ENCODE assay signal across 14 mouse cellular contexts in the genomic region with DNA sequence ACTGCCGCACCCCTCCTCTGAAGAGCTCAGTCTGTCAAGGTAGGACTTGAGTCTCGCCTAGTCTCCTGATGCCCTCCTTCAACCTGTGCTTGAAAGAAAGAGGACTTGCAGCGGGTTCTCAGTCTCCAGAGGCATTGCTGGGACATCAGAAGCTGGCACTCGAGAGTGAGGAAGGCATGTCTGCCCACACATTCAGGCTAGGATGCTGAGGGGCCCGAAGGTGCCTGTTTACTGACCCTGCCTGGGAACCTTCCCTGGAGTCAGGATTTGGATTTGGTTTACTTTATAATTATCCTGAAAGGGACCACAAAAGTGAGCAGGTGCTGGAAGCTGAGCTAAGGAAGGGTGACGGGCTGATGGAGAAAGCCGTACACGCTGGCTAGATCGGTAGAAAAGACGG. TPM values are rescaled to one million over a fixed set of nuclear protein-coding genes. Genes with fewer than 3 reads are reported as not detected.
A peak's percentile ranks its signal among the peaks of the same experiment; 100 is the strongest.
DNase-seq lines count a peak whose midpoint lies in the region; ATAC-seq lines count a peak whose summit lies in the region.
"Had no signal": no experiment of that assay in that cellular context is flagged by ENCODE, and none has a peak within 500 bp of the region (broad histone marks: within the 10 kb centered on the region; RNA-seq: fewer than 3 reads in every experiment).

No protein-coding gene starts in this region.

- H3K4me1 ChIP-seq in heart, embryonic 14.5 days (ENCODE audit: control insufficient read depth in 2 of 2, insufficient read depth in 2 of 2, low read length in 2 of 2) = peaks cover 47 to 57% of the 10 kb centered on the region in 2 experiments
- H3K4me1 ChIP-seq in lung, embryonic 16.5 days (replicated peaks; ENCODE audit: control insufficient read depth, insufficient read depth, low read length) = peaks cover 46% of the 10 kb centered on the region
- peaks cover 50% of the 10 kb centered on the region for H3K4me1 ChIP-seq in embryonic facial prominence, embryonic 14.5 days (ENCODE audit: control insufficient read depth, insufficient read depth, low read length)
- H3K4me1 ChIP-seq in stomach, embryonic 14.5 days (ENCODE audit: control insufficient read depth, insufficient read depth, low read length) = peaks cover 51% of the 10 kb centered on the region
- H3K4me1 ChIP-seq: liver, embryonic 15.5 days had no signal

- no peak overlapping the region for H3K4me2 ChIP-seq in heart, embryonic 14.5 days (ENCODE audit: low read length)
- no peak overlapping the region for H3K4me2 ChIP-seq in lung, embryonic 16.5 days (ENCODE audit: low read depth, low read length)
- peak overlapping the region; percentile 5; the same call in 1 of the 2 replicates for H3K4me2 ChIP-seq in embryonic facial prominence, embryonic 14.5 days (ENCODE audit: low read depth, low read length)
- peak overlapping the region; percentile 25 for H3K4me2 ChIP-seq in stomach, embryonic 14.5 days (replicated peaks; ENCODE audit: low read depth, low read length)
- H3K4me2 ChIP-seq: liver, embryonic 15.5 days had no signal

- H3K9me3 ChIP-seq in heart, embryonic 14.5 days (ENCODE audit: control insufficient read depth, low read length) = no peaks in the 10 kb centered on the region
- no peaks in the 10 kb centered on the region for H3K9me3 ChIP-seq in lung, embryonic 16.5 days (ENCODE audit: control insufficient read depth, low read length)
- H3K9me3 ChIP-seq in embryonic facial prominence, embryonic 14.5 days (ENCODE audit: control insufficient read depth, low read length) = no peaks in the 10 kb centered on the region
- no peaks in the 10 kb centered on the region for H3K9me3 ChIP-seq in stomach, embryonic 14.5 days (ENCODE audit: control insufficient read depth, low read depth, low read length)
- H3K9me3 ChIP-seq: liver, embryonic 15.5 days had no signal

- H3K27ac ChIP-seq in heart, embryonic 14.5 days (replicated peaks in 1 of 2; ENCODE audit: control insufficient read depth in 1 of 2, insufficient read depth in 1 of 2, low read depth in 2 of 2, low read length in 2 of 2) = peak overlapping the region; percentile 20 to 97; a peak in 3 of 4 replicates
- peak overlapping the region; percentile 68; the same call in 1 of the 2 replicates for H3K27ac ChIP-seq in lung, embryonic 16.5 days (ENCODE audit: low read length)
- no peak overlapping the region; the same call in 1 of the 2 replicates for H3K27ac ChIP-seq in embryonic facial prominence, embryonic 14.5 days (replicated peaks; ENCODE audit: low read depth, low read length)
- peak overlapping the region; percentile 39; the same call in 1 of the 2 replicates for H3K27ac ChIP-seq in stomach, embryonic 14.5 days (ENCODE audit: low read length)
- H3K27ac ChIP-seq: liver, embryonic 15.5 days had no signal

- no peak overlapping the region for H3K4me3 ChIP-seq in heart, embryonic 14.5 days (ENCODE audit: control insufficient read depth in 1 of 2, insufficient read depth in 1 of 2, low read depth in 1 of 2, low read length in 2 of 2)
- no peak overlapping the region for H3K4me3 ChIP-seq in lung, embryonic 16.5 days (ENCODE audit: low read length)
- no peak overlapping the region for H3K4me3 ChIP-seq in embryonic facial prominence, embryonic 14.5 days (ENCODE audit: low read depth, low read length)
- no peak overlapping the region for H3K4me3 ChIP-seq in stomach, embryonic 14.5 days (ENCODE audit: low read depth, low read length)
- H3K4me3 ChIP-seq: liver, embryonic 15.5 days had no signal

- H3K27me3 ChIP-seq in heart, embryonic 14.5 days (ENCODE audit: control insufficient read depth, insufficient read depth, low read length) = no peaks in the 10 kb centered on the region
- no peaks in the 10 kb centered on the region for H3K27me3 ChIP-seq in lung, embryonic 16.5 days (ENCODE audit: control insufficient read depth, insufficient read depth, low read depth, low read length)
- no peaks in the 10 kb centered on the region for H3K27me3 ChIP-seq in embryonic facial prominence, embryonic 14.5 days (replicated peaks; ENCODE audit: control insufficient read depth, insufficient read depth, low read length)
- no peaks in the 10 kb centered on the region for H3K27me3 ChIP-seq in stomach, embryonic 14.5 days (ENCODE audit: control insufficient read depth, insufficient read depth, low read length)

- WGBS in heart, embryonic 14.5 days = 87% methylated on average over 10 of the region's 10 CpGs
- WGBS in lung, embryonic 16.5 days = 76% methylated on average over 10 of the region's 10 CpGs
- 79% methylated on average over 10 of the region's 10 CpGs for WGBS in embryonic facial prominence, embryonic 14.5 days
- 81% methylated on average over 10 of the region's 10 CpGs for WGBS in stomach, embryonic 14.5 days

- DNase-seq in heart, adult 11 months = no peak
- no peak for DNase-seq in lung, postnatal 10 days
- DNase-seq in embryonic facial prominence, embryonic 14.5 days (ENCODE audit: low spot score) = no peak
- DNase-seq in adrenal gland, adult 8-10 months = no peak
- no peak for DNase-seq in cerebellum, adult 8-10 months
- DNase-seq: cerebellum, adult 9-11 months; kidney, adult 8-10 months had no signal

- no peak for ATAC-seq in heart, embryonic 14.5 days (ENCODE audit: insufficient number of reproducible peaks, insufficient read depth, low FRiP score, low read depth)
- ATAC-seq in lung, embryonic 16.5 days (ENCODE audit: low read depth) = no peak
- no peak for ATAC-seq in embryonic facial prominence, embryonic 14.5 days (ENCODE audit: low read depth)
- no peak for ATAC-seq in stomach, embryonic 14.5 days (ENCODE audit: insufficient number of reproducible peaks, insufficient read depth, low FRiP score, low read depth)
- ATAC-seq: CD4-positive, CD25-positive, alpha-beta regulatory T cell, adult 4 months had no signal

- no peaks in the 10 kb centered on the region for H3K36me3 ChIP-seq in heart, embryonic 14.5 days (ENCODE audit: control insufficient read depth, insufficient read depth, low read length)
- H3K36me3 ChIP-seq in lung, embryonic 16.5 days (ENCODE audit: control insufficient read depth, insufficient read depth, low read length) = no peaks in the 10 kb centered on the region
- H3K36me3 ChIP-seq in embryonic facial prominence, embryonic 14.5 days (ENCODE audit: control insufficient read depth, insufficient read depth, low read length) = no peaks in the 10 kb centered on the region
- H3K36me3 ChIP-seq in stomach, embryonic 14.5 days (ENCODE audit: control insufficient read depth, insufficient read depth, low read length) = no peaks in the 10 kb centered on the region
- H3K36me3 ChIP-seq: liver, embryonic 15.5 days had no signal

- H3K9ac ChIP-seq in heart, embryonic 14.5 days (ENCODE audit: low read length) = 0 out of 2 replicates have a peak overlapping the region, but pooled peaks have one; percentile 35
- H3K9ac ChIP-seq in lung, embryonic 16.5 days (ENCODE audit: low read length) = peak overlapping the region; percentile 38; the same call in 1 of the 2 replicates
- H3K9ac ChIP-seq in embryonic facial prominence, embryonic 14.5 days (ENCODE audit: low read depth, low read length) = 0 out of 2 replicates have a peak overlapping the region, but pooled peaks have one; percentile 20
- no peak overlapping the region; the same call in 1 of the 2 replicates for H3K9ac ChIP-seq in stomach, embryonic 14.5 days (replicated peaks; ENCODE audit: low read depth, low read length)
- H3K9ac ChIP-seq: liver, embryonic 15.5 days had no signal

RNA-seq across cellular contexts. Expression of gene Rusc2, which starts 19.7 kb away (rescaled TPM):
- polyA plus RNA-seq in heart, embryonic 14.5 days (2014; fragmentation: Nextera tagmentation; extraction: Ambion mirVana) = 6.4 and 10.9 TPM in 2 replicates
- 12.9 and 15.1 TPM in 2 replicates for polyA plus RNA-seq in lung, embryonic 16.5 days (2015; fragmentation: Nextera tagmentation; extraction: Ambion mirVana)
- polyA plus RNA-seq in embryonic facial prominence, embryonic 14.5 days (2014; fragmentation: Nextera tagmentation; extraction: Ambion mirVana) = 11.3 and 11.5 TPM in 2 replicates
- 12.4 and 13.5 TPM in 2 replicates for polyA plus RNA-seq in stomach, embryonic 14.5 days (2014; fragmentation: Nextera tagmentation; extraction: Ambion mirVana)
- total RNA-seq in adrenal gland, adult 8-10 months (2022) = 10 to 100 TPM; 38.8 to 46.9 (median 43.2) TPM
- polyA plus RNA-seq: CD4-positive, CD25-positive, alpha-beta regulatory T cell, adult 4 months had no signal

RNA-seq across cellular contexts. Expression of gene Fam166b, which starts 27.4 kb away (rescaled TPM):
- 0.16 TPM in 1 of 2 replicates, not detected in the other for polyA plus RNA-seq in heart, embryonic 14.5 days (2014; fragmentation: Nextera tagmentation; extraction: Ambion mirVana)
- 0.87 and 1.4 TPM in 2 replicates for polyA plus RNA-seq in lung, embryonic 16.5 days (2015; fragmentation: Nextera tagmentation; extraction: Ambion mirVana)
- polyA plus RNA-seq in embryonic facial prominence, embryonic 14.5 days (2014; fragmentation: Nextera tagmentation; extraction: Ambion mirVana) = 0.22 and 0.33 TPM in 2 replicates
- 0.22 and 0.25 TPM in 2 replicates for polyA plus RNA-seq in stomach, embryonic 14.5 days (2014; fragmentation: Nextera tagmentation; extraction: Ambion mirVana)
- not detected for total RNA-seq in adrenal gland, adult 8-10 months (2022)
- total RNA-seq: gastrocnemius, adult 8-10 months had no signal
- polyA plus RNA-seq: CD4-positive, CD25-positive, alpha-beta regulatory T cell, adult 4 months; liver, embryonic 15.5 days; spleen, adult 2 months had no signal

RNA-seq across cellular contexts. Expression of gene Tesk1, which starts 40.3 kb away (rescaled TPM):
- polyA plus RNA-seq in heart, embryonic 14.5 days (2014; fragmentation: Nextera tagmentation; extraction: Ambion mirVana) = 8.9 and 9.4 TPM in 2 replicates
- 2.2 and 3.4 TPM in 2 replicates for polyA plus RNA-seq in lung, embryonic 16.5 days (2015; fragmentation: Nextera tagmentation; extraction: Ambion mirVana)
- 13.2 and 14.8 TPM in 2 replicates for polyA plus RNA-seq in embryonic facial prominence, embryonic 14.5 days (2014; fragmentation: Nextera tagmentation; extraction: Ambion mirVana)
- polyA plus RNA-seq in stomach, embryonic 14.5 days (2014; fragmentation: Nextera tagmentation; extraction: Ambion mirVana) = 5.4 and 7.1 TPM in 2 replicates
- total RNA-seq in adrenal gland, adult 8-10 months (2022) = 10 to 100 TPM; 55.1 to 64.9 (median 59.3) TPM

RNA-seq across cellular contexts. Expression of gene Cd72, which starts 52.9 kb away (rescaled TPM):
- 3.1 and 3.9 TPM in 2 replicates for polyA plus RNA-seq in heart, embryonic 14.5 days (2014; fragmentation: Nextera tagmentation; extraction: Ambion mirVana)
- 2.0 and 3.0 TPM in 2 replicates for polyA plus RNA-seq in lung, embryonic 16.5 days (2015; fragmentation: Nextera tagmentation; extraction: Ambion mirVana)
- 2.9 and 3.9 TPM in 2 replicates for polyA plus RNA-seq in embryonic facial prominence, embryonic 14.5 days (2014; fragmentation: Nextera tagmentation; extraction: Ambion mirVana)
- 5.5 and 5.6 TPM in 2 replicates for polyA plus RNA-seq in stomach, embryonic 14.5 days (2014; fragmentation: Nextera tagmentation; extraction: Ambion mirVana)
- 1 to 10 TPM; 1.6 to 5.6 (median 4.9) TPM for total RNA-seq in adrenal gland, adult 8-10 months (2022)
- total RNA-seq: gastrocnemius, adult 8-10 months had no signal

Comparison
In these comparisons a context has a peak if more than half of its experiments do, and no peak if none do; other contexts are left out.
1. H3K4me2 ChIP-seq: peak in embryonic facial prominence, embryonic 14.5 days (single experiment) and stomach, embryonic 14.5 days (single experiment); none in heart, embryonic 14.5 days (single experiment) and lung, embryonic 16.5 days (single experiment).